Mouse (Mus musculus) embryonic fibroblast, embryonic 13.5 days (primary cell): ENCODE data around the gene Zer1.

Experiments used
- CTCF ChIP-seq: IDR thresholded peaks from 2 replicates; pipeline ENCODE4 v1.5.1; 2011; ENCODE audit warnings: mild to moderate bottlenecking, control low read depth, low read length, moderate library complexity, borderline replicate concordance; ENCODE audit not compliant: insufficient read depth
- POLR2A ChIP-seq: IDR thresholded peaks from 2 replicates; pipeline ENCODE4 v1.6.1; 2011; ENCODE audit warnings: low read depth, mild to moderate bottlenecking, control low read depth, low read length, moderate library complexity

DNA sequence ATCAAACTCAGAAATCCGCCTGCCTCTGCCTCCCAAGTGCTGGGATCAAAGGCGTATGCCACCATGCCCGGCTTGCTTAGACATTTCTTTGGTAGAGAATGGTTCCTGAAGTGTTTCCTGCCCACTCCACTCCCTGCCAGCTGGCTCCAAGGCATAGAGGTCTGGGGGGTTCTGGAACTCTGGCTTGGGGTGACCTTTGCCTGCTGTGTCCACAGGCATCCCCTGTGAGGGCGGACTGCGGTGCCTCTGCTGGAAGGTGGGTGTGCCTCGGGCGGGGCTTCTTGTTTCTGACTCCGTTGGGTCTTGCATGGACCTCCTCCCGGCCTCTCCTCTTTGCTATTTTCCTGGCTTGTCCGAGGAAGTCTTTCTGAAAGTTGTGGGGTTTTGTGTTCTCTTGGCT lies 12.1 kb upstream of the Zer1 start:
- TF ChIP-seq CTCF (no peak), POLR2A (no peak)
